Mouse (Mus musculus) kidney, embryonic 16.5 days (tissue): Measurements from ENCODE around the gene Dhfr. TPM values are rescaled to one million over a fixed set of nuclear protein-coding genes. Genes with fewer than 3 reads are reported as not detected.

Source experiments
- ATAC-seq: fragments of 200-750 bp; cut with Nextera tagmentation; 2 replicates; pipeline ENCODE4 v1.8.0; 2017; ENCODE audit warnings: moderate TSS enrichment; ENCODE audit not compliant: low FRiP score, low TSS enrichment
- H3K27ac ChIP-seq: fragments of 300-500 bp; sonication (generic); 2 replicates; pipeline ENCODE4 v1.5.1; 2014; ENCODE audit warnings: low read length
- H3K27me3 ChIP-seq: fragments of 300-500 bp; sonication (generic); 2 replicates; pipeline ENCODE4 v1.6.1; 2014; ENCODE audit warnings: low read length, control low read depth, mixed read lengths; ENCODE audit not compliant: insufficient read depth
- H3K36me3 ChIP-seq: fragments of 300-500 bp; sonication (generic); 2 replicates; pipeline ENCODE4 v1.6.1; 2014; ENCODE audit warnings: low read length, control low read depth, mixed read lengths; ENCODE audit not compliant: insufficient read depth
- H3K4me1 ChIP-seq: fragments of 300-500 bp; sonication (generic); 2 replicates; pipeline ENCODE4 v1.6.1; 2014; ENCODE audit warnings: low read length, control low read depth, mixed read lengths; ENCODE audit not compliant: insufficient read depth
- H3K4me2 ChIP-seq: fragments of 300-500 bp; sonication (generic); replicated peaks from 2 replicates; pipeline ENCODE4 v1.6.1; 2014; ENCODE audit warnings: low read depth, low read length
- H3K4me3 ChIP-seq: fragments of 300-500 bp; sonication (generic); 2 replicates; pipeline ENCODE4 v1.5.1; 2014; ENCODE audit warnings: mild to moderate bottlenecking, low read length
- H3K9ac ChIP-seq: fragments of 300-500 bp; sonication (generic); replicated peaks from 2 replicates; pipeline ENCODE4 v1.6.1; 2014; ENCODE audit warnings: low read length
- H3K9me3 ChIP-seq: fragments of 300-500 bp; sonication (generic); 2 replicates; pipeline ENCODE4 v1.6.1; 2016; ENCODE audit warnings: low read length, control low read depth
- WGBS: fragments of 180-500 bp; shearing (Covaris S2); extraction: QIAGEN DNeasy Blood & Tissue Kit; methylation state at CpG from one replicate; pipeline ENCODE4 v1.1.7; 2014; 5-methylcytosine and 5-hydroxymethylcytosine counted together
- polyA plus RNA-seq: library from polyadenylated mRNA; unstranded; fragments of >200 nt; fragmentation: Nextera tagmentation; extraction: Ambion mirVana; gene quantifications from 2 replicates; pipeline ENCODE4 v1.2.1, GENCODE M21; 2015

Dhfr gene
- polyA plus RNA-seq, 1 experiment from 2014 or later: 21.0 TPM

DNA sequence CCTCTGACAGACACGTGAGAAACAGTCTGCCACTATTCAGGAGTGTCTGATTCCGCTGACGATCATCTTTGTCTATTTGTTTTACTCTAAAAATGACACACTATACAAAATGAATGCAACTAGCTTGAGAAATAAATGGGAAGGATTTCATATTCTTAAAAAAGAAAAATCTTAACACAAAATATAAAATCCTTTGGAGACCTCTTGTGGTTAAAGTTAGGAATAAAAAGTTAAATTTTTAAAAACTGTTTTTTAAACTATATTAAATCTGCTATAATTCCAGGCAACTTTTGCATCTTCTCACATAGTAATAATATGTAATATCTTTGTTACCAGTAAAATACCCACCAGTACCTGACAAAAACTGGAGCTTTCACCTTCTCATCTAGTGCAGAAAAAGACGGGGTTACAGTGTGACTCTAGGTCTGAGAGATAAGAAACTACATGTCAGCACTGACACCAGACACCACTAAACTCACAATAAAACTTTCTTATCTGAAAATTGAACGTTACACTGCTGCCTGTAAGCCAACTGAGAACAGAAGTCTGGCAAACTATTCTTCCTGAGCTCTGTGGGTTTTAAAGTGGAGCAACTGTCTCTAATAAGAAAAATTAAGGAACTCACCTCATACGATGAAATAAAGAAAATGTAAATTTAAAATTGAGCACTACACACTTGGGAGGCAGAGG is 16.6 kb upstream of the Dhfr start:
- Histone ChIP-seq H3K4me1 (no peaks in the 10 kb centered on the region), H3K9me3 (no peaks in the 10 kb centered on the region), H3K4me2 (no peak overlapping the region), H3K27ac (no peak overlapping the region), H3K9ac (no peak overlapping the region), H3K36me3 (peaks cover 22% of the 10 kb centered on the region), H3K27me3 (no peaks in the 10 kb centered on the region), H3K4me3 (no peak overlapping the region)
- no peak for ATAC-seq
- 80% methylated on average over 6 of the region's 6 CpGs for WGBS

- no peak for ATAC-seq
- Histone ChIP-seq H3K27ac (no peak overlapping the region), H3K27me3 (no peaks in the 10 kb centered on the region), H3K9ac (no peak overlapping the region), H3K36me3 (peaks cover 36% of the 10 kb centered on the region), H3K4me2 (no peak overlapping the region), H3K4me1 (no peaks in the 10 kb centered on the region), H3K4me3 (no peak overlapping the region), H3K9me3 (no peaks in the 10 kb centered on the region)
- 83% methylated on average over 3 of the region's 3 CpGs for WGBS
Observed at GRCm38 (mm10) chr13:92339787-92340186, 14.7 kb upstream of the Dhfr start.

DNA sequence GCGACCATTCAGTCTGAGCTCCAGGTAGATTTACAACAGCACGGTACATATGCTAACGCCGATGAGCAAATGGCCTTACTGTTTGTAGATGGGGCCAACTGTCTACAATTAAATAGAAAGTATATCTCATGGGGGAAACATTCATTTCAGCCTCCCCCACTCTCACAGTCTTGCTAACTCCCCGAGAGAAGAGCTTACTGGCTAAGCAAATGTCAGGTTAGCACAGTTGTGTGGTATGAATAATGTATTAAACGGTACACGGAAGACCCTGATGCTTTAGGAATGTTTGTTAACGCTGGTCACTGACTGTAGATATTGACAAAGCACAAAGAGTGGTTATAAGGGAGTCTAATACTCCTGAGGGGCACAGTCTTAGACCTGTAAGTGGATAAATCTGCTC is 10.5 kb upstream of the Dhfr start:
- ATAC-seq: no peak
- Histone ChIP-seq H3K4me2 (no peak overlapping the region), H3K9ac (no peak overlapping the region), H3K27me3 (no peaks in the 10 kb centered on the region), H3K36me3 (peaks cover 53% of the 10 kb centered on the region), H3K27ac (no peak overlapping the region), H3K4me3 (no peak overlapping the region), H3K4me1 (no peaks in the 10 kb centered on the region), H3K9me3 (no peaks in the 10 kb centered on the region)
- 93% methylated on average over 8 of the region's 8 CpGs for WGBS

- H3K4me2 ChIP-seq: no peak overlapping the region
- no peak overlapping the region for H3K4me3 ChIP-seq
- WGBS: 61% methylated on average over 5 of the region's 5 CpGs
- H3K36me3 ChIP-seq: peaks cover 58% of the 10 kb centered on the region
- no peaks in the 10 kb centered on the region for H3K9me3 ChIP-seq
- H3K4me1 ChIP-seq: no peaks in the 10 kb centered on the region
- no peak overlapping the region for H3K9ac ChIP-seq
- H3K27ac ChIP-seq: no peak overlapping the region
- no peaks in the 10 kb centered on the region for H3K27me3 ChIP-seq
- peak; percentile 70; the same call in 1 of the 2 replicates for ATAC-seq
Observed at GRCm38 (mm10) chr13:92346338-92346737, 8.2 kb upstream of the Dhfr start.

GRCm38 (mm10) chr13:92351100-92351499 is 3.4 kb upstream of the Dhfr start:
- Histone ChIP-seq H3K4me3 (no peak overlapping the region), H3K4me1 (peaks cover 18% of the 10 kb centered on the region; the same call in 1 of the 2 replicates), H3K9me3 (no peaks in the 10 kb centered on the region), H3K36me3 (peaks cover 39% of the 10 kb centered on the region), H3K27me3 (no peaks in the 10 kb centered on the region), H3K4me2 (no peak overlapping the region), H3K9ac (no peak overlapping the region), H3K27ac (no peak overlapping the region)
- 89% methylated on average over 6 of the region's 6 CpGs for WGBS
- no peak for ATAC-seq

- no peak for ATAC-seq
- H3K4me1 ChIP-seq: peaks cover 26% of the 10 kb centered on the region; the same call in 1 of the 2 replicates
- H3K9ac ChIP-seq: peak overlapping the region; percentile 87
Observed at GRCm38 (mm10) chr13:92353956-92354355, 570 bp upstream of the Dhfr start.

DNA sequence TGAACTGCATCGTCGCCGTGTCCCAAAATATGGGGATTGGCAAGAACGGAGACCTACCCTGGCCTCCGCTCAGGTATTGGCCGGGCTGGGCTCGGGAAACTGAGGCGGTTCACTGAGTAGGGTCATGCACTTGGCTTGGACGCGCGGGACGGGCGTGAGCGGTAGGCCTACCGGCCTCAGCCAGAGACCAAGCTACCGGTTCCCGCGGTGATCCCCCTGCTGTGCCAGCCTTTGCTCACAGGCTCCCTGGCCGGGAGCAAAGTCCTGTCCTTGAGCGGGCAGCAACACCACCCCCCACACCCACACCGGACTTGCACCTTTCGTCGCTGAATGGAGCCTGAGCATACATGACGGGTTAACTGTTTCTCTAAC is 732 bp downstream of the Dhfr start:
- no peaks in the 10 kb centered on the region for H3K9me3 ChIP-seq
- peak overlapping the region; percentile 80 for H3K4me3 ChIP-seq
- peaks cover 16% of the 10 kb centered on the region for H3K36me3 ChIP-seq
- peak overlapping the region; percentile 77 for H3K27ac ChIP-seq
- WGBS: under 1% methylated on average over 24 of the region's 24 CpGs
- H3K9ac ChIP-seq: peak overlapping the region; percentile 77
- peak overlapping the region; percentile 90 for H3K4me2 ChIP-seq
- peaks cover 26% of the 10 kb centered on the region; the same call in 1 of the 2 replicates for H3K4me1 ChIP-seq
- peak; percentile 57 for ATAC-seq
- no peaks in the 10 kb centered on the region for H3K27me3 ChIP-seq

More at GRCm38 (mm10) chr13:92353956-92354355, 570 bp upstream of the Dhfr start:
- Histone ChIP-seq H3K27ac (peak overlapping the region; percentile 62), H3K27me3 (no peaks in the 10 kb centered on the region), H3K36me3 (peaks cover 24% of the 10 kb centered on the region), H3K9me3 (no peaks in the 10 kb centered on the region), H3K4me3 (peak overlapping the region; percentile 80), H3K4me2 (peak overlapping the region; percentile 90)
- 12% methylated on average over 4 of the region's 4 CpGs for WGBS

DNA sequence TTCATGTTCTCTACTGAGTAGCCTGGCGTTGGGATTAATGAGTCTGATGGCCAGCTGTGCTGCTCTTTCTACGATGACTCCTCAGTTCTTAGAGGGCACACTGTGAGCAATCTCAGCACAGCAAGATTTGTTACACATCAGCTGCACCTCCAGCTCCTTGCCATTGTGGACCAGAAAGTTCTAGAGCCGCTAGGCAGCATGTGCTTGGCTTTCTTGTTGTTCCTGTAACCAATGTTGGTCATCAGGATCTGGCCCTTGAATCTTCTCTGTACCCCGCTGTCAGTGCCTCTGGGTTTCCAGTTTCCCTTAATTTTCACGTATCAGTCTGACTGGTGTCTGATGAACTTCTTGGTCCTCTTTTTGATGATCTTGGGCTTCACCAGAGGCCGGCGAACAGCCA is 1.9 kb downstream of the Dhfr start:
- Histone ChIP-seq H3K36me3 (peaks cover 13% of the 10 kb centered on the region), H3K27ac (no peak overlapping the region), H3K4me3 (peak overlapping the region; percentile 80), H3K27me3 (no peaks in the 10 kb centered on the region), H3K4me2 (peak overlapping the region; percentile 90), H3K4me1 (peaks cover 26% of the 10 kb centered on the region; the same call in 1 of the 2 replicates), H3K9ac (no peak overlapping the region), H3K9me3 (no peaks in the 10 kb centered on the region)
- ATAC-seq: no peak
- WGBS: 74% methylated on average over 7 of the region's 7 CpGs

GRCm38 (mm10) chr13:92357644-92358043 is 3.1 kb downstream of the Dhfr start:
- Histone ChIP-seq H3K4me2 (no peak overlapping the region), H3K4me3 (no peak overlapping the region), H3K9me3 (no peaks in the 10 kb centered on the region), H3K4me1 (peaks cover 26% of the 10 kb centered on the region; the same call in 1 of the 2 replicates), H3K27ac (no peak overlapping the region), H3K9ac (no peak overlapping the region), H3K36me3 (peaks cover 17% of the 10 kb centered on the region), H3K27me3 (no peaks in the 10 kb centered on the region)
- WGBS: 63% methylated on average over 2 of the region's 2 CpGs
- no peak for ATAC-seq

DNA sequence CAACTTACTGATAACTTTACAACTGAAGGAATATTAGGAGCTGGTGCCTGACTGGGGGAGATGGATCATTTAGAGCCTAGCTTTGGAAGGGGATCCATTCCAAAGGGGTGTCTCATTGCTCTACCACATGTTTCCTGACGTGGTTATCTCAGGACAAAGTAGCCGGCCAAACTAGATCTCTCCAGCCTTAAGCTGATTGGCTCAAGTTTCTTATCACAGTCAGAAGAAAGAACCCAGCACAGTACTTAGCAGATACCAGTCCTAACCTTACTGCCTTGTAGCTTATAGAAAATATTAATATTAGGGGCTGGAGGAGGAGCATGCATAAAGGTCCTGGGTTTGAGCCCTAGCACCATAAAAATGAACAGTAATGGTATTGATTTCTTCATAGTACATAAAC is 7.1 kb downstream of the Dhfr start:
- Histone ChIP-seq H3K4me1 (0 out of 2 replicates have a peak, but pooled peaks cover 6% of the 10 kb centered on the region), H3K27me3 (no peaks in the 10 kb centered on the region), H3K9ac (no peak overlapping the region), H3K36me3 (peaks cover 20% of the 10 kb centered on the region), H3K4me2 (no peak overlapping the region), H3K4me3 (no peak overlapping the region), H3K27ac (no peak overlapping the region), H3K9me3 (no peaks in the 10 kb centered on the region)
- ATAC-seq: no peak
- WGBS: 74% methylated on average over 2 of the region's 2 CpGs
